Mouse (Mus musculus): ENCODE data around the gene Gm20605. TPM values are rescaled to one million over a fixed set of nuclear protein-coding genes. Genes with fewer than 3 reads are reported as not detected.

Gm20605 gene
- polyA plus RNA-seq, 1 experiment from 2014 or later: 9.4 TPM

- H3K4me3 ChIP-seq: no peak overlapping the region
- H3K27me3 ChIP-seq (replicated peaks): no peaks in the 10 kb centered on the region
- 90% methylated on average over 6 of the region's 6 CpGs for WGBS
- ATAC-seq (ENCODE audit: low FRiP score, low read depth): no peak
- H3K9ac ChIP-seq: no peak overlapping the region
- no peak overlapping the region for H3K4me2 ChIP-seq (replicated peaks)
- H3K4me1 ChIP-seq: no peaks in the 10 kb centered on the region
- no peak overlapping the region for H3K27ac ChIP-seq
- H3K36me3 ChIP-seq: peaks cover 56% of the 10 kb centered on the region
- no peaks in the 10 kb centered on the region for H3K9me3 ChIP-seq
Observed at GRCm38 (mm10) chr5:137660064-137660688, 31.2 kb downstream of the Gm20605 start.

- ATAC-seq (ENCODE audit: low FRiP score, low read depth): no peak
- no peak overlapping the region for H3K9ac ChIP-seq
- no peaks in the 10 kb centered on the region for H3K9me3 ChIP-seq
- H3K4me3 ChIP-seq: no peak overlapping the region
- H3K4me2 ChIP-seq (replicated peaks): no peak overlapping the region
- H3K27ac ChIP-seq: no peak overlapping the region
- peaks cover 75% of the 10 kb centered on the region for H3K36me3 ChIP-seq
- H3K4me1 ChIP-seq: no peaks in the 10 kb centered on the region
- WGBS: 65% methylated on average over 9 of the region's 9 CpGs
- no peaks in the 10 kb centered on the region for H3K27me3 ChIP-seq (replicated peaks)
Observed at GRCm38 (mm10) chr5:137663057-137663456, 34.1 kb downstream of the Gm20605 start.

GRCm38 (mm10) chr5:137668971-137669370 is 40.0 kb downstream of the Gm20605 start:
- 84% methylated on average over 10 of the region's 10 CpGs for WGBS
- Histone ChIP-seq H3K27me3 (replicated peaks) (no peaks in the 10 kb centered on the region), H3K36me3 (peaks cover 34% of the 10 kb centered on the region), H3K4me1 (peaks cover 14% of the 10 kb centered on the region; the same call in 1 of the 2 replicates), H3K4me2 (replicated peaks) (no peak overlapping the region), H3K9ac (no peak overlapping the region), H3K4me3 (no peak overlapping the region), H3K9me3 (no peaks in the 10 kb centered on the region), H3K27ac (no peak overlapping the region)
- no peak for ATAC-seq (ENCODE audit: low FRiP score, low read depth)

GRCm38 (mm10) chr5:137670240-137670639 is 41.3 kb downstream of the Gm20605 start:
- H3K9me3 ChIP-seq: no peaks in the 10 kb centered on the region
- ATAC-seq (ENCODE audit: low FRiP score, low read depth): no peak
- no peaks in the 10 kb centered on the region for H3K27me3 ChIP-seq (replicated peaks)
- H3K27ac ChIP-seq: no peak overlapping the region
- WGBS: 92% methylated on average over 1 of the region's 1 CpGs
- H3K4me2 ChIP-seq (replicated peaks): no peak overlapping the region
- H3K4me3 ChIP-seq: no peak overlapping the region
- H3K9ac ChIP-seq: no peak overlapping the region
- H3K36me3 ChIP-seq: peaks cover 24% of the 10 kb centered on the region
- peaks cover 14% of the 10 kb centered on the region; the same call in 1 of the 2 replicates for H3K4me1 ChIP-seq

GRCm38 (mm10) chr5:137671443-137672240 is 42.7 kb downstream of the Gm20605 start:
- Histone ChIP-seq H3K4me2 (replicated peaks) (peak overlapping the region; percentile 16; the same call in 1 of the 2 replicates), H3K27ac (0 out of 2 replicates have a peak overlapping the region, but pooled peaks have one; percentile 12), H3K4me3 (no peak overlapping the region), H3K36me3 (peaks cover 9% of the 10 kb centered on the region), H3K27me3 (replicated peaks) (no peaks in the 10 kb centered on the region), H3K4me1 (peaks cover 14% of the 10 kb centered on the region; the same call in 1 of the 2 replicates), H3K9ac (no peak overlapping the region), H3K9me3 (no peaks in the 10 kb centered on the region)
- WGBS: 43% methylated on average over 9 of the region's 9 CpGs
- no peak for ATAC-seq (ENCODE audit: low FRiP score, low read depth)

- Histone ChIP-seq H3K36me3 (peaks cover 4% of the 10 kb centered on the region; the same call in 1 of the 2 replicates), H3K27ac (no peak overlapping the region), H3K4me1 (peaks cover 14% of the 10 kb centered on the region; the same call in 1 of the 2 replicates), H3K27me3 (replicated peaks) (no peaks in the 10 kb centered on the region), H3K9me3 (no peaks in the 10 kb centered on the region), H3K4me3 (no peak overlapping the region), H3K4me2 (replicated peaks) (no peak overlapping the region), H3K9ac (no peak overlapping the region)
- ATAC-seq (ENCODE audit: low FRiP score, low read depth): no peak
- WGBS: 81% methylated on average over 5 of the region's 5 CpGs
Observed at GRCm38 (mm10) chr5:137672361-137672760, 43.4 kb downstream of the Gm20605 start.

GRCm38 (mm10) chr5:137673015-137673414 is 44.0 kb downstream of the Gm20605 start:
- H3K9me3 ChIP-seq: no peaks in the 10 kb centered on the region
- no peak overlapping the region for H3K4me2 ChIP-seq (replicated peaks)
- no peak overlapping the region for H3K9ac ChIP-seq
- peaks cover 14% of the 10 kb centered on the region; the same call in 1 of the 2 replicates for H3K4me1 ChIP-seq
- H3K27me3 ChIP-seq (replicated peaks): no peaks in the 10 kb centered on the region
- no peak overlapping the region for H3K4me3 ChIP-seq
- no peak for ATAC-seq (ENCODE audit: low FRiP score, low read depth)
- no peaks in the 10 kb centered on the region for H3K36me3 ChIP-seq
- 93% methylated on average over 6 of the region's 6 CpGs for WGBS
- H3K27ac ChIP-seq: no peak overlapping the region

- Histone ChIP-seq H3K27ac (no peak overlapping the region), H3K36me3 (no peaks in the 10 kb centered on the region), H3K4me2 (replicated peaks) (no peak overlapping the region), H3K9me3 (no peaks in the 10 kb centered on the region), H3K4me3 (no peak overlapping the region), H3K27me3 (replicated peaks) (no peaks in the 10 kb centered on the region), H3K4me1 (peaks cover 14% of the 10 kb centered on the region; the same call in 1 of the 2 replicates), H3K9ac (no peak overlapping the region)
- no peak for ATAC-seq (ENCODE audit: low FRiP score, low read depth)
- WGBS: 97% methylated on average over 8 of the region's 8 CpGs
Observed at GRCm38 (mm10) chr5:137674786-137675185, 45.8 kb downstream of the Gm20605 start.

- ATAC-seq (ENCODE audit: low FRiP score, low read depth): no peak
- 97% methylated on average over 8 of the region's 8 CpGs for WGBS
Observed at GRCm38 (mm10) chr5:137677859-137678258, 48.9 kb downstream of the Gm20605 start.

GRCm38 (mm10) chr5:137678736-137679135 is 49.8 kb downstream of the Gm20605 start:
- no peaks in the 10 kb centered on the region for H3K27me3 ChIP-seq (replicated peaks)
- 93% methylated on average over 3 of the region's 3 CpGs for WGBS
- H3K9ac ChIP-seq: no peak overlapping the region
- no peak overlapping the region for H3K4me3 ChIP-seq
- no peak overlapping the region for H3K4me2 ChIP-seq (replicated peaks)
- no peaks in the 10 kb centered on the region for H3K9me3 ChIP-seq
- H3K36me3 ChIP-seq: no peaks in the 10 kb centered on the region
- ATAC-seq (ENCODE audit: low FRiP score, low read depth): no peak
- peaks cover 10% of the 10 kb centered on the region for H3K4me1 ChIP-seq
- no peak overlapping the region for H3K27ac ChIP-seq

More at GRCm38 (mm10) chr5:137677859-137678258, 48.9 kb downstream of the Gm20605 start:
- H3K9ac ChIP-seq: no peak overlapping the region
- no peaks in the 10 kb centered on the region for H3K9me3 ChIP-seq
- H3K27ac ChIP-seq: no peak overlapping the region
- H3K4me3 ChIP-seq: no peak overlapping the region
- H3K36me3 ChIP-seq: no peaks in the 10 kb centered on the region
- H3K27me3 ChIP-seq (replicated peaks): no peaks in the 10 kb centered on the region
- no peak overlapping the region for H3K4me2 ChIP-seq (replicated peaks)
- H3K4me1 ChIP-seq: peaks cover under 1% of the 10 kb centered on the region; the same call in 1 of the 2 replicates

GRCm38 (mm10) chr5:137679726-137680125 is 50.8 kb downstream of the Gm20605 start:
- Histone ChIP-seq H3K4me2 (replicated peaks) (no peak overlapping the region), H3K4me1 (peaks cover 14% of the 10 kb centered on the region), H3K4me3 (no peak overlapping the region), H3K27ac (no peak overlapping the region), H3K36me3 (no peaks in the 10 kb centered on the region), H3K27me3 (replicated peaks) (no peaks in the 10 kb centered on the region), H3K9me3 (no peaks in the 10 kb centered on the region), H3K9ac (no peak overlapping the region)
- WGBS: 88% methylated on average over 4 of the region's 4 CpGs
- no peak for ATAC-seq (ENCODE audit: low FRiP score, low read depth)

- no peak for ATAC-seq (ENCODE audit: low FRiP score, low read depth)
- 84% methylated on average over 6 of the region's 6 CpGs for WGBS
- no peak overlapping the region for H3K27ac ChIP-seq
- no peaks in the 10 kb centered on the region for H3K36me3 ChIP-seq
- peaks cover 14% of the 10 kb centered on the region for H3K4me1 ChIP-seq
- no peaks in the 10 kb centered on the region for H3K27me3 ChIP-seq (replicated peaks)
- H3K4me2 ChIP-seq (replicated peaks): peak overlapping the region; percentile 15; the same call in 1 of the 2 replicates
- no peak overlapping the region for H3K9ac ChIP-seq
- H3K4me3 ChIP-seq: no peak overlapping the region
- no peaks in the 10 kb centered on the region for H3K9me3 ChIP-seq
Observed at GRCm38 (mm10) chr5:137682526-137682925, 53.6 kb downstream of the Gm20605 start.
